Mouse (Mus musculus) heart, postnatal 0 days (tissue): ENCODE results near the gene Tmem59.

Source experiments
- CTCF ChIP-seq: IDR thresholded peaks from 2 replicates; pipeline ENCODE4 v1.5.1; 2016; ENCODE audit warnings: antibody characterized with exemption, control low read depth, low read depth
- EP300 ChIP-seq: IDR thresholded peaks from 2 replicates; pipeline ENCODE4 v1.6.1; 2016; ENCODE audit warnings: antibody characterized with exemption, low read depth

DNA sequence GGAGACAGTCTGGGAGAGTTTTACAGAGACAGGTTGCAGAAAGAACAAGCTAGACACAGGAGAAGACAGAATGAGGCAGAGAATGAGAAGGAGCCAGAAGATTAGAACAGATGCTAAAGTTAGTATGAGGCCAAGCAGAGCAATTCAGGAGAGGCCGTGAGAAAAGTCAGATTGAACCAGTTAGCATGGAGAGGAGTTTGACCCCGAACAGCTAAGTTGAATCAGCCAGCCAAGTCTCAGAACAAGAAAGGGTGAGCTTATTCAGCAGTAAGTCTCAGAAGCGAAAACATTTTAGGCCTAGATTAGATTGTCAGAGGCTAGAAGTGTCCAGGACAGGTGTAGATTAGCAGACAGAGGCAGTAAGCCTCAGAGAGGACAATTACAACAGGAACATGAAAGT lies 41.7 kb upstream of the Tmem59 start:
- TF ChIP-seq CTCF (no peak), EP300 (no peak)
